Comparison of ENCODE assay signal across 31 mouse cellular contexts in the genomic region with DNA sequence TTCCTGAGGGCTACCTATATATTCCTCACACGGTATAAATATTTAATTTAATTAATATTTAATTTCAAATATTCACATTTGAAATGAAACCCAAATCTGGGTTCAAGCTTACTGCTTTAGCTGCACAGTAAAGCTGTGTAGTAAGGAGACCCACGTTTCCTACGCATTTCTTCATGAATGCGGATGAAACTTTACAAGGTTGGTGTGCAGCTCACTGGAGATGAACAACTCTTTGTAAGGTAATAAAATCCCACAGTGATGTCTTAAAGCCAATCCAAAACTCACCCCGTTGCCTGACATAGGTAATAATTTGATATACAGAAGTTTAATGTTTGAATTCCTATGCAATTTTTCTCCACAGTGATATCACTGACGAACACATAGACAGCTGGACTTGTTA.
"Had no signal": no experiment of that assay in that cellular context is flagged by ENCODE, and none has a peak within 500 bp of the region (broad histone marks: within the 10 kb centered on the region; RNA-seq: fewer than 3 reads in every experiment).

No protein-coding gene starts in this region.

- H3K9me3 ChIP-seq: heart, embryonic 12.5 days; heart, embryonic 13.5 days; heart, embryonic 15.5 days; hindbrain, embryonic 10.5 days; hindbrain, embryonic 12.5 days; hindbrain, embryonic 13.5 days; hindbrain, embryonic 15.5 days; intestine, embryonic 15.5 days; kidney, embryonic 15.5 days had no signal

- H3K4me1 ChIP-seq: heart, embryonic 12.5 days; heart, embryonic 13.5 days; heart, embryonic 15.5 days; hindbrain, embryonic 10.5 days; hindbrain, embryonic 12.5 days; hindbrain, embryonic 13.5 days; hindbrain, embryonic 15.5 days; intestine, embryonic 15.5 days; kidney, embryonic 15.5 days had no signal

- H3K4me2 ChIP-seq: heart, embryonic 11.5 days; heart, embryonic 12.5 days; heart, embryonic 13.5 days; heart, embryonic 15.5 days; hindbrain, embryonic 12.5 days; hindbrain, embryonic 13.5 days; hindbrain, embryonic 14.5 days; hindbrain, embryonic 15.5 days; intestine, embryonic 15.5 days; kidney, embryonic 15.5 days had no signal

- H3K9ac ChIP-seq: heart, embryonic 12.5 days; heart, embryonic 13.5 days; heart, embryonic 15.5 days; hindbrain, embryonic 12.5 days; hindbrain, embryonic 13.5 days; hindbrain, embryonic 14.5 days; hindbrain, embryonic 15.5 days; intestine, embryonic 15.5 days; kidney, embryonic 15.5 days had no signal

- H3K4me3 ChIP-seq: heart, embryonic 12.5 days; heart, embryonic 13.5 days; heart, embryonic 15.5 days; hindbrain, embryonic 10.5 days; hindbrain, embryonic 12.5 days; hindbrain, embryonic 13.5 days; hindbrain, embryonic 15.5 days; intestine, embryonic 15.5 days; kidney, embryonic 15.5 days; layer of hippocampus, adult 2 months; left cerebral cortex, adult 2 months had no signal

- DNase-seq: heart, postnatal 10 days; heart, postnatal 14 days; heart, postnatal 36 days; heart, postnatal 4 days; kidney, adult 11 months; kidney, adult 18-20 months; kidney, adult 2 months; kidney, adult 8-10 months; kidney, adult 9 months; kidney, postnatal 10 days; kidney, postnatal 14 days; kidney, postnatal 25 days; kidney, postnatal 36 days; kidney, postnatal 4 days; layer of hippocampus, adult 9-11 months; layer of hippocampus, postnatal 36 days had no signal

- H3K36me3 ChIP-seq: hindbrain, embryonic 15.5 days; intestine, embryonic 15.5 days had no signal

- H3K27ac ChIP-seq: heart, embryonic 13.5 days; heart, embryonic 15.5 days; hindbrain, embryonic 10.5 days; hindbrain, embryonic 12.5 days; hindbrain, embryonic 13.5 days; hindbrain, embryonic 14.5 days; hindbrain, embryonic 15.5 days; hindbrain, postnatal 0 days; intestine, embryonic 15.5 days; kidney, embryonic 15.5 days; kidney, postnatal 0 days; layer of hippocampus, adult 2 months; left cerebral cortex, adult 2 months had no signal

- H3K27me3 ChIP-seq: heart, embryonic 12.5 days; heart, embryonic 13.5 days; heart, embryonic 15.5 days; hindbrain, embryonic 12.5 days; hindbrain, embryonic 13.5 days; hindbrain, embryonic 15.5 days; intestine, embryonic 15.5 days; kidney, embryonic 15.5 days had no signal
